Mouse (Mus musculus) intestine, postnatal 0 days (tissue): Measurements from ENCODE around the gene Pex16. TPM values are rescaled to one million over a fixed set of nuclear protein-coding genes. Genes with fewer than 3 reads are reported as not detected.

Source experiments
- ATAC-seq: fragments of 200-750 bp; cut with Nextera tagmentation; 2 replicates; pipeline ENCODE4 v1.8.0; 2017; ENCODE audit warnings: mild to moderate bottlenecking, moderate TSS enrichment, moderate library complexity
- H3K27ac ChIP-seq: fragments of 300-500 bp; sonication (generic); 2 replicates; pipeline ENCODE4 v1.5.1; 2014; ENCODE audit warnings: mild to moderate bottlenecking, low read depth, low read length, moderate library complexity
- H3K27me3 ChIP-seq: fragments of 300-500 bp; sonication (generic); replicated peaks from 2 replicates; pipeline ENCODE4 v1.6.1; 2014; ENCODE audit warnings: low read length, mixed read lengths; ENCODE audit not compliant: control insufficient read depth, insufficient read depth
- H3K36me3 ChIP-seq: fragments of 300-500 bp; sonication (generic); 2 replicates; pipeline ENCODE4 v1.6.1; 2014; ENCODE audit warnings: mild to moderate bottlenecking, moderate library complexity; ENCODE audit not compliant: control insufficient read depth, insufficient read depth
- H3K4me1 ChIP-seq: fragments of 300-500 bp; sonication (generic); replicated peaks from 2 replicates; pipeline ENCODE4 v1.6.1; 2014; ENCODE audit warnings: antibody characterized with exemption, low read length, mixed read lengths; ENCODE audit not compliant: control insufficient read depth, insufficient read depth
- H3K4me2 ChIP-seq: fragments of 300-500 bp; sonication (generic); replicated peaks from 2 replicates; pipeline ENCODE4 v1.6.1; 2014; ENCODE audit warnings: low read depth, mild to moderate bottlenecking, moderate library complexity
- H3K4me3 ChIP-seq: fragments of 300-500 bp; sonication (generic); 2 replicates; pipeline ENCODE4 v1.5.1; 2014; ENCODE audit warnings: low read depth, low read length
- H3K9ac ChIP-seq: fragments of 300-500 bp; sonication (generic); 2 replicates; pipeline ENCODE4 v1.6.1; 2014; ENCODE audit warnings: mild to moderate bottlenecking, low read depth, low read length
- H3K9me3 ChIP-seq: fragments of 300-500 bp; sonication (generic); 2 replicates; pipeline ENCODE4 v1.6.1; 2016; ENCODE audit warnings: mixed run types; ENCODE audit not compliant: control insufficient read depth
- CTCF ChIP-seq: sonication (generic); IDR thresholded peaks from 2 replicates; pipeline ENCODE4 v1.5.1; 2016; ENCODE audit warnings: low read depth, mild to moderate bottlenecking, control low read depth, antibody characterized with exemption, moderate library complexity
- WGBS: fragments of 180-500 bp; shearing (Covaris S2); extraction: QIAGEN DNeasy Blood & Tissue Kit; methylation state at CpG from one replicate; pipeline ENCODE4 v1.1.7; 2014; 5-methylcytosine and 5-hydroxymethylcytosine counted together
- microRNA-seq: library from miRNA; unstranded; fragments of <30 nt; microRNA quantifications from one replicate; pipeline ENCODE4, GENCODE M21; 2016
- polyA plus RNA-seq: library from polyadenylated mRNA; unstranded; fragments of >200 nt; fragmentation: Nextera tagmentation; extraction: Ambion mirVana; gene quantifications from 2 replicates; pipeline ENCODE4 v1.2.1, GENCODE M21; 2015

Gene Pex16
- polyA plus RNA-seq, 1 experiment from 2014 or later = 86.0 TPM

DNA sequence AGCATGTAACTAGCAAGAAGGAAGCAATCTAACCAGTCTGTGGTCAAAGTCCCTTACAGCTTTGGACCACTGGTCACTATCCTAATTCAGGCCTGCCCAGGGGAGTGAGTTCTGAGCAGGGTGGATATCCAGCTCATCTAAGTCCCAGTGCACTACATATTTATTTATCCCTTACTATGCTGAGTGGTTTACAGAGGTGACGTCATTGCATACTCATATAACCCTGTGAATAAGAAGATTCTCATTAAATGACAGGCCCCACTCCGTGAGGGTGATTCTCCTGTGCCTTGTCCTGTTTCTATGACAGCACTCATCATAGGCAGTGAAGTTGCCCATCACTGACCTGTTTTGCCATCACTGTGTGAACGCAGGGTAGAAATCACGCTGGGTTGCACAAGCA lies 50.9 kb downstream of the Pex16 start:
- TF ChIP-seq CTCF = no peak
- Histone ChIP-seq H3K4me2 (no peak overlapping the region), H3K9ac (no peak overlapping the region), H3K4me3 (no peak overlapping the region), H3K27me3 (no peaks in the 10 kb centered on the region), H3K27ac (peak overlapping the region; percentile 64; the same call in 1 of the 2 replicates), H3K36me3 (peaks cover 46% of the 10 kb centered on the region), H3K4me1 (peaks cover 11% of the 10 kb centered on the region), H3K9me3 (no peaks in the 10 kb centered on the region)
- 67% methylated on average over 4 of the region's 4 CpGs for WGBS
- ATAC-seq = peak; percentile 7; the same call in 1 of the 2 replicates

DNA sequence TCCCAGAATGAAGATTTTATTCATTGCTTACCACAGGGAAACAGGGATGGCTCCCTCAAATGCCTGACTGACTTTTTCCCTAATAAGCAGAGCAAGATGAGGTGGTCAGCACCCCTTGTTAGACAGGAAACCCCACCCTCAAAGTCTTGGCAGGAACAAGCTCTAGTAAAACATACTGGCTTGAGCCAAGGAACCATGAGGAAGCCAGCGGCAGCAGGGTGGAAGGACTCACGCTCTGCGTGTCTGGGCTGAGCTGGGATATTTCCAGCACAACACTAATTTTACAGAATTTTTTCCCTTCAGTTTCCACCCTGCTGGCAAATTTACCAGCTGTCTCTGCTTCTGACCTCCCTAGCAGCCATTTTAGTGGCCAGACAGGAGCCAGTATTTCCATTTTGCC lies 52.0 kb downstream of the Pex16 start:
- no peak overlapping the region; the same call in 1 of the 2 replicates for H3K27ac ChIP-seq
- peaks cover 15% of the 10 kb centered on the region for H3K4me1 ChIP-seq
- no peak for TF ChIP-seq CTCF
- 62% methylated on average over 3 of the region's 3 CpGs for WGBS
- no peaks in the 10 kb centered on the region for H3K27me3 ChIP-seq
- H3K4me2 ChIP-seq = no peak overlapping the region
- H3K4me3 ChIP-seq = no peak overlapping the region
- H3K9ac ChIP-seq = no peak overlapping the region
- ATAC-seq = no peak
- peaks cover 35% of the 10 kb centered on the region for H3K36me3 ChIP-seq
- no peaks in the 10 kb centered on the region for H3K9me3 ChIP-seq

DNA sequence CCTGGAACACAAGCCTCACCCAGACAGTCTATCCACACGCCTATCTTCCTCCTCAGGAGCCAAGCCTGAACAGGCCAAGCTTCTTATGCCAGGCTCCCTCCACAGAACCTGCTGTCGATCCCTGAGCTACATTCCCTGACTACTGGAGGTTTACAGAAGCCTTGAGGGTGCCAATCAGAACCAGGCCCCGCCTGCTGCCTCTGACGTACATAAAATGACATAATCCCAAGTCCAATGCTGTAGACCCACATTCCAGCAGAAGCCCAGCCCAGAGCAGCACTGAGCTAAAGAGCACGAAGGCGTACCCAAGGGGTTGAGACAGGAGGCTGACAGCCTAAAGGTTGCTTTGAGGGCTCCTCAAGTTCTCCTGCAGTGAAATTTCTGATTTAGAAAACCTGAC lies 53.4 kb downstream of the Pex16 start:
- H3K4me2 ChIP-seq = no peak overlapping the region
- WGBS = 22% methylated on average over 6 of the region's 6 CpGs
- H3K36me3 ChIP-seq = peaks cover 21% of the 10 kb centered on the region; the same call in 1 of the 2 replicates
- peaks cover 16% of the 10 kb centered on the region for H3K4me1 ChIP-seq
- ATAC-seq = peak; percentile 77
- TF ChIP-seq CTCF = no peak; the same call in 1 of the 2 replicates
- H3K27me3 ChIP-seq = no peaks in the 10 kb centered on the region
- no peak overlapping the region for H3K4me3 ChIP-seq
- H3K9ac ChIP-seq = no peak overlapping the region
- H3K9me3 ChIP-seq = no peaks in the 10 kb centered on the region
- H3K27ac ChIP-seq = peak overlapping the region; percentile 23; the same call in 1 of the 2 replicates

DNA sequence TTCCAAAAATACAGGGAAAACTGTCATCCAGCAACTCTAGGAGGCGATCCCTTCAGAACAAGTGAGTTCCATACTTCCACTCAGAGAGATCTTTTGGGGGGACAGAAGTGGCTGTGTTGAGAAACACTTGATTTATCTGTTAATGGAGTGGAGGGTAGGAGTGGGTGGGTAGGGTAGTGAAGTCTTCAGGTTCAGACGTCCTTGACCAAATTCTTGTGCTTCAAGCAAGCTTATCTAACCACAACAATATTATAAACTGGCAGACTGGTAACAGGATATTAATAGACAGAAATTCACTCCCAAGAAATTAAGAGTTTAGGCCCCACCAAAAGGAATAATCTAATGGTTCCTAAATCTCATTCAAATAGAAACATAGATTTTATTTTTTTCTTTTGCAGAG lies 55.6 kb downstream of the Pex16 start:
- Histone ChIP-seq H3K4me1 (peaks cover 13% of the 10 kb centered on the region), H3K27ac (no peak overlapping the region), H3K4me3 (no peak overlapping the region), H3K9ac (no peak overlapping the region), H3K27me3 (no peaks in the 10 kb centered on the region), H3K4me2 (no peak overlapping the region), H3K9me3 (no peaks in the 10 kb centered on the region), H3K36me3 (peaks cover 6% of the 10 kb centered on the region; the same call in 1 of the 2 replicates)
- WGBS = 63% methylated on average over 2 of the region's 2 CpGs
- ATAC-seq = no peak
- TF ChIP-seq CTCF = no peak

Small RNA genes within 50 kb of the gene (microRNA-seq; reads per million reads assigned to microRNA genes)
- gene Mir7000 = not detected

Other genes starting within 250 kb of the Pex16 start
- 8.3 and 9.1 TPM in 2 replicates for gene Large2, start 193 bp downstream of the Pex16 start, polyA plus RNA-seq
- gene 1700029I15Rik, start 7.9 kb downstream of the Pex16 start, polyA plus RNA-seq = 2.1 and 3.1 TPM in 2 replicates
- gene Mapk8ip1, start 26.6 kb downstream of the Pex16 start, polyA plus RNA-seq = 7.2 and 7.4 TPM in 2 replicates
- gene Cry2, start 59.4 kb downstream of the Pex16 start, polyA plus RNA-seq = 10.0 and 11.7 TPM in 2 replicates
- gene Slc35c1, start 85.9 kb downstream of the Pex16 start, polyA plus RNA-seq = 51.9 and 59.2 TPM in 2 replicates
- 2.2 and 2.3 TPM in 2 replicates for gene Chst1, start 225.0 kb downstream of the Pex16 start, polyA plus RNA-seq